Mouse (Mus musculus): Measurements from ENCODE around the gene Opcml.
A peak's percentile ranks its signal among the peaks of the same experiment; 100 is the strongest.

Gene Opcml

DNA sequence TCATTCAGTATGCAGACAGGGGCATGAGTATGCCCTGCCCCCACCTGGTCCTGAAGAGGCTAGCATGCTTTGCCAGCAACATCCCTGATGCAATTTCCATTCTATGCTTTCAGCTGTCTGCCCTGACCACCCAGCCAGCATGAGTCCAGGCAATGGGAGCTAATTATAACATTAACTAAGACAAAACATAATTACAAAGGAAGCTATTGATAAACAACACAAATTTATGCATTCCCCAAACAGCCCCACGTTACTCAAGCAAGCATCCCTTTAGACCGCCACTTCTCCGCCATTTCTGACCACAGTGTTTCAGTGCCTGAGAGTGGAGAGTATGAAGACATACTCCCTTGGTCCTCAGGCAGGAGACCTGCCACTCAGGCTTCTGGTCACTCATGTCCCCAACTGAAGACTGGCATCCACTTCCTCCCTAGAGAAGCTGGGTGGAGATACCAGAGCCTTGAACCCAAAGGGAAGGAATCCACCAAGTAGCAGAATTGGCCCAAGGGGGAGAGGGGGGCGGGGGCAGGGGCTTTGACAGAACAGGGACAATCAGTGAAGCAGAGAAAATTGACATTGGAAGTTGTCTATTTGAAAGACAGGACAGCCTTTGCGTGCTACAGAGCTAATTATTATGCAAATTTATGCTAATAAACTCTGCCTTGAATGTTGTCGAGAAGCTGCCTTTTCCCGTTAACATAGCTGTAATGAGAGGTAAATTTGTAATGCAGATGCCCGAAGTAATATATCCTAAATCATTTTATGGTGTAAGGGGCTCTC, 464.7 kb downstream of the Opcml start:
- DNase-seq (ENCODE audit: low spot score), result no peak

DNA sequence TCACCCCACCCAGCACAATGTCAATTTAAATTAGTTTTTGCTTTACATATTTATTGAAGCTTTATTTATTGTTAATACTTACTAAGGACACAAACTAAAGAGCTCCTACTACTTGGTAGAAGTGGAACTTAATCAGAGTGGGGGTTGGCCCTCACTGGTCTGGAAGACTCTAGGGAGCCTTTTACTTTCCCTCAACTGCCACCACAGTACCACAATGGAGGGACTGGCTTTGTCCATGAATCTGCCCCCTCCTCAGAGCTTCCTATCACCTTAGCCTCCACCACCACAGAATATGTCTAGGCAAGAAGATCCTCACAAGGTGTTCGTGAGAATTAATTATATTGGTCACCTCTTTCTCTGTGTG, 465.3 kb downstream of the Opcml start:
- no peak for DNase-seq (ENCODE audit: low spot score)

DNA sequence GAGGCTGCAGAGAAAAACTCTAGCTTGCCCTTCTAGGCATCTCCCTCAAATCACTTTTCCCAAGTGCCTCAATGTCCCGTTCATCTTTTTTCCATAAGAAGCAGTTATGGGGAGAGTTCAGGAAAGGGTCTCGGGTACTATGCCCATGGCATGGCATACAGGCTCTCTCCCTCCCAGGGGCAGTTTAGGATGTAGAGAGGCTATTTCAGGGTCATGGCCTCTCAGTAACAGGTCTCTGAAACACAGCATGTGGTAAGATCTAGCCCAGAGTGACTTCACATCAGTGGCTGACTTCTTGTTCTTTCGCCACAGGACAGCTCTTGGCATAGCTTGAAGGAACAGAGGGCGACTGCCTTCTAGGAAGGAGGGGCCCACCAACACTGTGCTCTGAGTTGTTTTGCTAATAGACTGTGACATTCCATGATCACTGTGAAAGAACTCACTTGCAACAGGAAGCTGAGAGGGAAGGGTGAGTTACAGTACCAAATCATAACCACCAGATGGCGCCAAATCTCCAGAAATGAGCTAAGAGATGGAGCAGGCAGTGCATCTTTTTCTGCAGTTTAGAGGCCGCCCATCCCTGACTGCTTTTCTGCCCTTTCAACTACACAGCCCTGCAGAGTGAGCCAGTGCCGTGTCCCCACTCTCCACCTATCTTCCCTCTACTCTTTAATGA, 470.6 kb downstream of the Opcml start:
- peak; percentile 1 for DNase-seq (ENCODE audit: low spot score)

DNA sequence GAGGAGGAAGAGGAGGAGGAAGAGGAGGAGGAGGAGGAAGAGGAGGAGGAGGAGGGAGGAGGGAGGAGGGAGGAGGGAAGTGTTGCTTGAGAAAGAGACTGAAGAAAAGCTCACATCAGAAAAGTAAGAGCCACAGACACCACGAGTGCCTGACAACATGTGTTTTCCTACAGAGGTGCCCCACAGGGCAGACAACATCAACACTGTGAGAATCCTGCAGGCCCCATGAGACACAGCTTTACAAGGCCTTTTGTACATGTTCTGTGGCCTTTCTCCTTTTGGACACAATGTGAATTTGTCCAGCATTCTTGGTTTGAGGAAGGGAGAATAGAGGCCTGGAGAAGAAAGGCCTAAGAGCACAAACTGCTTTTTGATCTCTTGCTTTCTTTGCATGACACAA, 471.4 kb downstream of the Opcml start:
- DNase-seq (ENCODE audit: low spot score), result no peak

DNA sequence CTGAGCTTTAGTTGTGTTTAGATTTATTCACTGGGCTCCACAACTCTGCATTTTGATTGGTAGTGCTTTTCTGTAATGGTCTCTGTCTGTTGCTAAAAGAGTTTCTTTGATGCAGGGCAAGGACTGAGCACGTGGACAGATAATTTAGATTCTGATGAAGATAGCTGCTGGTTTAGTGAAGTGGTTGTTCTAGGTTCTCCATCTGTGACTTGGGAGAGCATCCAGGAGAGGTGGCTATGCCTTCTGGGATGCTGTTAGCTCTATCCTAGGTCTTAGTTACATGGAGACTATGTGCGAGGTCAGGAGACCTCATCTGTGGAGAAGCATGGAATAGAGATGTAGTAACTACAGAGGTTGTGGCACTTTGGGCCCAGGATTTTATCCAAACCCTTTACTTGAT, 472.3 kb downstream of the Opcml start:
- DNase-seq (ENCODE audit: low spot score), result no peak

DNA sequence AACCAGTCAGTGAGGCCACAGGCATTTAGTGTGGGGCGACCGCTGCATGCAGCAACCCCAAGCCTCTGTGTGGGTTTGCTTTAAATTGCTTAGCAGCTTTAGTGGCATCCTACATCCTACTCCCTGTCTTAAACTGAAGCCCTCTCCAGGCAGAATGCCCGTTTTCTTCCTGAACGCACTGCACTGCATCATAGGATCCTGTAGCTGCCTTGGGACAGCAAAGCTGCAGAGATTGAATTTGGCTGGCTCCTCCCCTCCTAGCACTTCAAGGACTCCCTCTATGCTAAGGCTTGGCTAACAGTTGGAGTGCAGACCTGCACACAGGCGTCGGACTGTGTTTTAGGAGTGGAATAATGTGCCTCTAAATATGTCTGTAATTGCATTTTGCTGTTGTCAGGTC, 474.2 kb downstream of the Opcml start:
- no peak for DNase-seq (ENCODE audit: low spot score)

DNA sequence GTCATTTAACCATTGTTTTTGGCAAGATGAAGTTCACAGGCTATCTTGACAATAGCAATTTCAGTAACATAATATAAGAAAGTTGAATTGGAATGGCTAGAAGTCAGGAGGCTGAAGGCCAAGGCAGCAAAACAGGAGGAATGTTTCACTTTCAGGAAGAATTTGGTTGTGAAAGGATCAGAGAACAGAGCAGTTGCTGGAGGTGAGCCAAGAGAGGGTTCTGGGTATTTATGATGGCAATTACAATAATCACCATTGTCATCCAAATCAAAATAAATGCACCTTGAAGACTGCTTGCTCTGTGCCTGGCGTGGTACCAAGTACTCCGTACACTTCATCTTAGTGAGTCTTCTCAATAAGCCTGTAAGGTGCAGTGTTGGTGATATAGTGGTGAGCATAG, 483.2 kb downstream of the Opcml start:
- no peak for DNase-seq (ENCODE audit: low spot score)

DNA sequence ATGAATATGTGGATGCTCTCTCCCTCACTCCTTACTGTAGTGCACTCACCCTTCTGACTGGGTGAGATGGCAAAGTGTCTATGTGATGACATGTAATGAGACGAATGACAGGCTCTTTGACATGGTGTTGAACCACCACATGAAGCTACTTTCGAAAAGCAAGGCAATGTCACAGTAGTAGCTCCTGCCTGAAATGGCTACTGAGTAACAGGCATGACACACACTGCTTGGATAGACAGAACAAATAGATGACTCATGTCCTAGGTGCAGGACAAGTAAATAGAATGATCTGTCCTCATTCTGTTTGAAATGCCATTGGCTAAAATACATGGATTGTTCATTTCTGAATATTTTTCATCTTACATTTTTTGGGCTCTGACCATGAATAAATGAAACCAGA, 488.0 kb downstream of the Opcml start:
- DNase-seq (ENCODE audit: low spot score), result no peak

DNA sequence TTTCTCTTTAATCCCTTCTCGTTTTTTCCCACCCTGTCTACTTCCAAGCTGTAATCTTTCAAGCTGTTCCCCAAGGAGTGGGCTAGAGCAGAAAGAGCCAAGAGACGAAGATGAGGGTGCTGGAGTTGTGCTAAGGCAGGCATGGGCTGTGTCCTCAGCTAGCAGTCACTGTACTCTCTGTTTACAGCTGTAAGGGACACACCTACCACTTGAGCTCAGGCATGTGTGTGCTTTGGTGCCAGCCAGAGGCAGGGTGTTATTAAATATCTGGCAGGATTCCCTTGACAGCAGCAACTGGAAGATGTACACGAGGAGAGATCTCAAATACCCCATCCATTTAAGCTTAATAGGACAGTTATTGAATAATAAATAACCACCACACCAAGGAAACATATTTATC, 490.4 kb downstream of the Opcml start:
- no peak for DNase-seq (ENCODE audit: low spot score)

DNA sequence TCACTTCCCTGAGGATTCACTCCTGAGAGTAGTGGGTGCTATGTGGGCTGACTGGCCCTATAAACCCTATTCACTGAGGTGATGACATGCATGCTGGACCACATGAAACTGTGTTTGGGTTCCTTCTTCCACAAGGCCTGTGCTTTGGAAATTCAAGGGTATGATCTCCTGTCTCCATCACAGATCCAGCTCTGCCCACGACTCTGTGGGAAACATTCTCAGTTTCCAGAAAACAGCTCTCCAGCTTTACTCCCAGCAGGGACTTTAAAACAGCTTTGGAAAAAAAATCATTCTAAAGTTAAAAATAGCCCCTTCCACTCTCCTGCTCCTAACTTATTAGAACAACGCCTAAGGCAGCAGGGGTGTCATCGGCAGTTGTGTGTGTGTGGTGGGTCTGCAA, 491.0 kb downstream of the Opcml start:
- no peak for DNase-seq (ENCODE audit: low spot score)

DNA sequence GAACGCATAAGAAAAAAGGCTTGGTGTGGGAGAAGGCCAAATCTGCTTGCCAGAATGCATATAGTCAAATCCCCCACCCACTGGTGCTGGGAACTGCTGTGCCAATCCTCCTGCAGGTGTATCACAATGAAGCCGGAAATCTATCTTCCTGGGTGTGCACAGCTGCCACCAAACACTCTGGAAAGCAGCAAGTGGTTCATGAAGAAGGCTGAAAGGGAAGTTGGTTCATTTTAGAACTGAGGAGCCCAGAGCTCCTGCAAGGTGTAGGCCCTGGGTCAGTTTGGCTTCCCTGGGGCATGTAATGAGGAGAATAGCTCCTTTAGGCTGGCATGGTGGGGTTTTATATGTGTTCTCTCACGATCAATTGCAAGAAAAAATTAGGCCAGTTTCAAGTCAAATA, 494.4 kb downstream of the Opcml start:
- DNase-seq (ENCODE audit: low spot score), result no peak

DNA sequence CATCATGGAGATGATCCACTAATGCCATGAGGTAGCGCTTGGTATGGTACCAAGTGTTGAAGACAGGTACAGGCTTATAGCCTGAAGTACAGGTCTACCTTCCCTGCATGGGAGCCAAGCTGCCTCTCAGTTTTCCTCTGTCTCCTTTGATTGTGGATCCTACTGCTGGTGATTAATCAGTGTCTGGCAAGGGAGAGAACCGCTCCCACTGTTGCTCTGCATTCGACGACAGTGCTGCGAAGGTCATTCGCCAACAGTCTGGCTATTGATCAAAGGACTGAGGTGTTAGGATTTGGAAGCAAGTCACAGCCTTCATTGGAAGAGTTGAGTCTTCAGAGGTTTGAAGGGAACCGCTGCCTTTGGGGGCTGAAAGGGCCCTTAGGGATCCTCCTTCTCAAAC, 495.8 kb downstream of the Opcml start:
- DNase-seq (ENCODE audit: low spot score), result no peak

DNA sequence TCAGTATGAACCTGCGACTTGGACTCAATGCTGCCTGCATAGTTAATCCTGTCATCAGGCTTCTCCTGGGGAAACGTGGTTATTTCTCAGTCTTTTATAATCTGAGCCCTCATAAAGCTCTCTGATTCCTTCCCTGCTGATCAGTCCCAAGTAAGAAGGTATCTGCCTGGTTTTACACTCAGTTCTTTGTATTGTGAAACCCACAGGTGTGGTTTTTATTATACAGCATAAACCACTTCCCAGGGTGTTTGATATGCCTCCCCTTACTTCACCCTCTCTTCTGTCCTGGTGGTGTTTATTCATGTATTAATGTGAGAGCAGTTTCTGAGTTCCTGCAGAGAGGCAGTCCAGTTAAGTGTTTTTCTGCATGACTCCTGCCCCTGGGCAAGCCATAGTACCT, 496.9 kb downstream of the Opcml start:
- DNase-seq (ENCODE audit: low spot score), result no peak

DNA sequence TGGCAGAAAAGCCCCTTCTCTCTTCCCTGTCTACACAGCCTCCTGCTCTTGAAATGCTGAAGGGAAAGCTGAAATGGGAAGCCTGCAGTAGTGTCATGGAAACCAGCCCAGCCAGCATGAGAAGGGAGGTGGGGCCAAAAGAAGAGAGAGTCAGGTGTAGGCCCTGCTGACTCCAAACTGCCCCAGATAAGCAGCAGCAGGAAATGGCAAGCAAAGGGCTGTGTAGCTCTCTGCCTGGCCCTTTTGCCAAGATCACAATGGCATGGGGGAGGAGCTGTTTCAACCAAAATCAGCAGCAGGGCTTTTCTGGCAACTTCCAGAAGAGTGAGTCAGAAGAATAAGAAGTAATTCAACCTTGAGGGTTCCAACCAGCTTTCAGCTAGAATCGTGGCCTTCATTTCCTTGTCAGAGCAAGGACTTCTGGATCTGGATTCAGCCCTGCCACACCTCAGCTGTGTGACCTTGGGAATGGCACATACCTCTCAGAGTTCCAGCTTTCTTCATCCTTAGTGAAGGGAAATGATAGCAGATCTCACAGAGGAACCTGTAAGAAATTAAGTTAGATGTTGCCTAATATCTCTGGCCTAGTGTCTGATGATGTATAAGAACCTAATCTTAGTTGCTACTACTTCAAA, 499.2 kb downstream of the Opcml start:
- DNase-seq (ENCODE audit: low spot score), result no peak

DNA sequence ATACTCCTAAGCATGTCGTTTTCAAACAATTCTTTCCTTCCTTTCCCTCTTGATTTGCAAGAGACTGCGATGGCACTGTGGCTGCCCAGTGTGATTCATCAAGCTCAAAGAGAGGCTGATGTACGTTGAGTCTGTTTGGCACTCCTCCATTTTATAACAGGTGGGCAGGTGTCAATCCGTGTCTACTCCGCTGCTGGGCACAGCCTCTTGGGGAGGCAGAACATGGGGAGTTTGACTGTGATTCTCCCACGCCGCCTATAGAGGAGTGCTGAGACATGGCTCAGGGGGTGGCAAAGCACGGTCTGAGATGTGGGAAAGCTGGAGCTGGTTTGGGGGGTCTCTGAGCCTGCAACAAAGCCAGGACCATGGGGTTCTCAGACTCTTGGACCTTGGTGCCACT, 513.1 kb downstream of the Opcml start:
- no peak for DNase-seq (ENCODE audit: low spot score)

DNA sequence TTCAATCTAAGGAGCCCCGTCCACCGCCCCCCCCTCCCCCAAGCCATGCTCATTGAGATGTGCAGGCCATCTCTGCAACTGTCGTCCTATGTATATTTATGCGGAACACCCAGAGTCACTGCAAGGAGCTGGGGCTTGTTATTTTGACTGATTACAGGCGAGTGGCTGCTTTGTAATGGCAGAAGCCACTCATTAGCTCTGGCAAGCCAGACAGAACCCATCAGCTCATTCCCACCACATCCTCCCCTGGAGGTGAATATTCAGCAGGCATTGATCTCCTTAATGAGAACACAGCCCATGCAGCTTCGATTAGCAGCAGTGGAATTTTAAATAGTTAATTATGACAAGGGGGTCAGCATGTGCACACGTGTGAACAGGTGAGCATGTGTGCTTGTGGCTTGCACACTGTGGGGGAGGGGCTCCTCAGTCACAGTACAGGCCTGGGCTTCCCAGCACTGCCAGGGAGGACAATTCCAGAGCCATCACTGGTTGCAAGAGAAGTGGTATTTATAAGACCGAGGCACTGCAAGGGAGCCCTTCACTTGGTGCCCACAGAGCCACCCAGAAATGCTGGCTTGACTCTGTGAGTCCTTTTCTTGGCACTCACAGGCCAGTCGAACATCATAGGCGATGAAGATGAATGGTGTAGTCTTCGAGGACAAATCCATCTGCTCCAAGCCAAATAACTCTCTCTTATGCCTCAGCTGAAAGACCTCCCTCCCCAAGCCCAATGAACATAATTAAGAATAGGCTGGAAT, 516.0 kb downstream of the Opcml start:
- no peak for DNase-seq (ENCODE audit: low spot score)

DNA sequence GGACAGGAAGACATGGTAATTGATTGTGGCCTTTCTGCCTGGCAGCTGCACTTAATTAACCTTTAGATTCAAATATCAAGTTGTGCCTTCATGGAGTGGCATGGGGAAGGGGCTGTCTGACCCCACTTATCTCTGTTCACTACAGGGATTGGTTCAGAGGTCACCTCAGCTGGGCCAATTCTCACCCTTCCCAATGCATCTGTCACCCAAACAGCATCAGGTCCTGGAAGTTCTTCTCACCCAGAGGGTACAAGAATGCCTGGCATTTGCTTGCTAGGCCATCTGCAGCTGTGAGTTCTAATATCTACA, 516.5 kb downstream of the Opcml start:
- DNase-seq (ENCODE audit: low spot score), result no peak

DNA sequence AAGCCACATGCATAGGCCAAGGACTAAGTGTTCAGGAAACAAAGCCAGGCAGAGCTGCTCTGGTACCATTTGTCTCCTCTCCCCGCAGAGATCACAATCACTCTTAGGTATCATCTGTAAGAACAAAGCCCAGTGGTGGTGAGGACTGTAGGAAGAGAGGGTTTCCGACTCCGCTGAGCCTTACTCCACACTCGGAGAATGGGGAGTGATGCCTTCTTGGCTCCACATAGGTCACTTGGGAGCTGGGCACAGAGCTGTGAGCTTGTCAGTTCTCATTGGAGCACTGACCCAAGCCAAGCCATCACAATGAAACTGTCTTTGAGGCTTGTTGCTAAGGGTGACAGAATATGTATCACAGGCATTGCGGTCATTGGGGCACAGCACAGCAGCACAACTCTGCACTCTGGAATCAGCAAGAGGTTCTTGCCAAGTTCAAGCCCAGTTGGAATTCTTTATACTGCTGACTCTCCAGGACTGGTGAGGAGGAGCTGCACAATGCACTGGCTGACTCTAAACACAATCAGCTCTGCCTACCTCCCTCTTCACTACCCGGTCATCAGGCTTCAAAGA, 517.0 kb downstream of the Opcml start:
- DNase-seq (ENCODE audit: low spot score), result no peak

DNA sequence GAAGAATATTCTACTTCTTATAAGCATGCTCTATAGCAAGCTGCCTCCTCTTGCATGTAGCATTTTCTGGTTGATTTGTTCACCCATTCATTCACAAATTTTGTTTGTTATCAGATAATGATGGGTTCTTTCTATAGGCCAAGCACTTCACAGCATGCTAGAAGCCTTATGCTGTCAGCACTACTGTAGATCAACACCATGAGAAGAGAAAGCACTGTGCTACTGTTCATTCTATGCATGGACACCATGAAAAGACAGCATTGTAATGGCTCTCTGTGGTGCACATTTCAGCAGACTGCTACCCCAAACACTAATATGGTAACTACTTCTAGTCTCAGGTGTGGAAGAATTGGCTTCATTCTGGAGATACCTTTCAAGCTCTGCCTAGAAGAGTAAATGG, 527.3 kb downstream of the Opcml start:
- DNase-seq (ENCODE audit: low spot score), result no peak

DNA sequence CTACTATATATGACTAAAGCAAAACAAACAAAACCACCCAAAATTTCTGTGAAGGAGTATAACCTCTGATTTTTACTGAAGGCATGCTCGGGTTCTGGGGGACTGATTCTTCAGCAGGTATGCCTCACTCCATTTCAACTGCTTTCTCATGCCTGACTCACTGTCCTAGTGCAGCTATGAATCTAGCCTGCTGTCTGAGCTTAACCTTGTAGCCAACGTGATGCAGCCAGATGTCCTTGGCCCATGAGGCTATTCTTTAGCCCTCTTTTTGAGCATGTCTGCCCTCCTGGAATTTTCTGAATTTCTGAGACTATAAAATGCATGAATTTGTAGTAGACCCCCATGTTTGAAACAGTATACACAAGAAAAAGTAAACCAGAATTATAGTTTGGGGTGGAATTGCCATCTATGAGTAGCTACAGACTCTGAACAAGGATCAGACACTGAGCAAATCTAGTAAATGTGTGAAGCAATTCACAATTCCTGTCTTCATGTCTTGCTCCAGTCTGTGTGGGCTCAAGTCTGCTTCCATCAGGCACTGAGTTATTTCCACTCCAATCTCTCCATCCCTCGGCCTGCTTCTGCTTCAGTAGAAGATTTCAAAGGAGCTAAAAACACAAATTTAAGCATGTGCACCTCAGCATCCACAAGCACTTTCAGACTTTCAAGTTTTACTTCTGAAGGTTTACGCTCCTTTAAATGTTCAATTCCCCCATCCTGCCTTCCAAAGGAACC, 528.6 kb downstream of the Opcml start:
- no peak for DNase-seq (ENCODE audit: low spot score)

DNA sequence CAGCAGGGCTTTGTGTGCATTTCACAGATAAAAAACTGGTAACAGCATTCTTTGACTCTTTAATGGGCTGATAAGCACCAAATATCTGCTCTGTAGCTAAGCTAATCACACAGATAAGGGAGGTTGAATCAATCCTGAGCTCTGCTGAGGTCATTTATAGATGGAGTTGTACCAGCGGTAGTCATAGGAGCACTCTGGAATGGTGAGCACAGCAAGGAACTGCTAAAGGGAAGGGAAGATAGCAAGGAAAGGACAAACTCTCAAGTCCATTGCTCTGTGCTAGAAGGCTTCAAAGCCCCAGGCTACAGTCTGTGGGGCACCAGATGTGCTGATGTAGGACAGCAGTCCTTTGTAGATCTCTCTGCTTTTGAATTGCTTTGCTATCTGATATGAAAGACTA, 529.2 kb downstream of the Opcml start:
- DNase-seq (ENCODE audit: low spot score), result no peak

DNA sequence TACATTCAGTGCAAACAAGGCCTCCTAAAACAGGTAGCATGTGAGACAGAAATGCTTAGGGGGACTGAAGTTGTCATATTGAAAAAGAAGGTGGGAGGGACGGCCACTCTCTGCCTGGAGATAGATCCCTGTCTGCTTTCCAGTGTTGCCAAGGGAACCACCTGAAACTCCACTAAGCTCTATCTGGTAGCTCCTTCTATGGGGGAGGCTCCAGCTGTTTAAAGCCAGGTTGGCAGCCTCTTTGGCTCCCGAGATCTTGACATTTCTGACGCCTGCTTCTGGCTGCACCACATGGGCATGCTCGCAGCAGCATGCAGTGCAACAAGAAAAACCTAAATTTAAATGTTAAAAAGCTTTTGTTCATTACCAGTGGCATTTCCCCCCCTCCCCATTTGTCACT, 537.4 kb downstream of the Opcml start:
- no peak for DNase-seq (ENCODE audit: low spot score)
